Mouse (Mus musculus): ENCODE results near the gene D930048N14Rik. TPM values are rescaled to one million over a fixed set of nuclear protein-coding genes. Genes with fewer than 3 reads are reported as not detected.
"Not testable (repeated sequence)": the region's sequence is repeated elsewhere in the genome, so short reads cannot be mapped to it uniquely, and the experiment has no call there.

The D930048N14Rik gene
- 3.1 and 3.5 TPM in 2 replicates for polyA plus RNA-seq (2015; fragmentation: Nextera tagmentation; extraction: Ambion mirVana)

GRCm38 (mm10) chr11:51650691-51651515, at the start of gene D930048N14Rik, which contains the start of gene N4bp3:
Gene D930048N14Rik, plus strand, starts transcription at chr11:51650954.
Gene N4bp3, minus strand, starts transcription at chr11:51650842.
- ATAC-seq (ENCODE audit: low FRiP score, low read depth): peak; percentile 62; the same call in 1 of the 2 replicates
- Histone ChIP-seq H3K4me3 (peak within 1 kb of the TSS; percentile 68), H3K4me2 (replicated peaks) (peak within 1 kb of the TSS; percentile 96), H3K36me3 (peaks cover under 1% of the 10 kb centered on the region; the same call in 1 of the 2 replicates), H3K27me3 (no peaks in the 10 kb centered on the region), H3K9ac (peak within 1 kb of the TSS; percentile 82), H3K9me3 (no peaks in the 10 kb centered on the region), H3K27ac (peak within 1 kb of the TSS; percentile 75), H3K4me1 (peaks cover 33% of the 10 kb centered on the region)
- under 1% methylated on average over 58 of the region's 70 CpGs for WGBS

- Histone ChIP-seq H3K4me2 (replicated peaks) (0 out of 2 replicates have a peak overlapping the region, but pooled peaks have one; percentile 16), H3K9ac (peak overlapping the region; percentile 35; the same call in 1 of the 2 replicates), H3K27ac (no peak overlapping the region), H3K4me3 (no peak overlapping the region; the same call in 1 of the 2 replicates), H3K36me3 (peaks cover 85% of the 10 kb centered on the region), H3K27me3 (no peaks in the 10 kb centered on the region), H3K4me1 (peaks cover 46% of the 10 kb centered on the region), H3K9me3 (no peaks in the 10 kb centered on the region)
- ATAC-seq (ENCODE audit: low FRiP score, low read depth): no peak
- 93% methylated on average over 3 of the region's 3 CpGs for WGBS
Observed at GRCm38 (mm10) chr11:51602253-51602652, 48.5 kb upstream of the D930048N14Rik start.

- no peaks in the 10 kb centered on the region for H3K9me3 ChIP-seq
- no peaks in the 10 kb centered on the region for H3K27me3 ChIP-seq
- peak overlapping the region; percentile 100 for H3K9ac ChIP-seq
- peaks cover 51% of the 10 kb centered on the region for H3K4me1 ChIP-seq
- H3K36me3 ChIP-seq: peaks cover 49% of the 10 kb centered on the region
- H3K4me2 ChIP-seq (replicated peaks): peak overlapping the region; percentile 93
- WGBS: under 1% methylated on average over 76 of the region's 81 CpGs
- peak; percentile 76 for ATAC-seq (ENCODE audit: low FRiP score, low read depth)
- H3K27ac ChIP-seq: peak overlapping the region; percentile 94
- H3K4me3 ChIP-seq: peak overlapping the region; percentile 95
Observed at GRCm38 (mm10) chr11:51605602-51606446, 44.9 kb upstream of the D930048N14Rik start.

GRCm38 (mm10) chr11:51606447-51607095, 44.2 kb upstream of the D930048N14Rik start, which contains the start of gene Hnrnpab:
Gene Hnrnpab, minus strand, starts transcription at chr11:51606847.
- Histone ChIP-seq H3K4me1 (peaks cover 44% of the 10 kb centered on the region), H3K9ac (peak within 1 kb of the TSS; percentile 100), H3K27ac (peak within 1 kb of the TSS; percentile 94), H3K4me3 (peak within 1 kb of the TSS; percentile 95), H3K27me3 (no peaks in the 10 kb centered on the region), H3K36me3 (peaks cover 42% of the 10 kb centered on the region), H3K4me2 (replicated peaks) (peak within 1 kb of the TSS; percentile 93), H3K9me3 (no peaks in the 10 kb centered on the region)
- under 1% methylated on average over 91 of the region's 91 CpGs for WGBS
- ATAC-seq (ENCODE audit: low FRiP score, low read depth): peak; percentile 93

GRCm38 (mm10) chr11:51607096-51607738, 43.5 kb upstream of the D930048N14Rik start:
- Histone ChIP-seq H3K9me3 (no peaks in the 10 kb centered on the region), H3K4me2 (replicated peaks) (peak overlapping the region; percentile 93), H3K4me1 (peaks cover 37% of the 10 kb centered on the region), H3K27ac (peak overlapping the region; percentile 94), H3K36me3 (peaks cover 35% of the 10 kb centered on the region), H3K27me3 (no peaks in the 10 kb centered on the region), H3K4me3 (peak overlapping the region; percentile 95), H3K9ac (peak overlapping the region; percentile 100)
- ATAC-seq (ENCODE audit: low FRiP score, low read depth): peak; percentile 37; the same call in 1 of the 2 replicates
- WGBS: 7% methylated on average over 15 of the region's 15 CpGs

- Histone ChIP-seq H3K9me3 (no peaks in the 10 kb centered on the region), H3K4me1 (peaks cover 17% of the 10 kb centered on the region), H3K27me3 (no peaks in the 10 kb centered on the region), H3K36me3 (peaks cover 14% of the 10 kb centered on the region), H3K9ac (no peak overlapping the region), H3K27ac (no peak overlapping the region), H3K4me2 (replicated peaks) (no peak overlapping the region), H3K4me3 (no peak overlapping the region)
- no peak for ATAC-seq (ENCODE audit: low FRiP score, low read depth)
- 86% methylated on average over 3 of the region's 3 CpGs for WGBS
Observed at GRCm38 (mm10) chr11:51609266-51609909, 41.4 kb upstream of the D930048N14Rik start.

GRCm38 (mm10) chr11:51609940-51610339, 40.8 kb upstream of the D930048N14Rik start:
- not testable (repeated sequence) for H3K36me3 ChIP-seq; H3K9me3 ChIP-seq; H3K4me3 ChIP-seq; ATAC-seq (ENCODE audit: low FRiP score, low read depth); H3K9ac ChIP-seq; H3K27me3 ChIP-seq; H3K4me2 ChIP-seq (replicated peaks); H3K27ac ChIP-seq
- WGBS: 85% methylated on average over 5 of the region's 5 CpGs
- peaks cover 13% of the 10 kb centered on the region for H3K4me1 ChIP-seq

- ATAC-seq (ENCODE audit: low FRiP score, low read depth): no peak
- Histone ChIP-seq H3K4me1 (peaks cover 14% of the 10 kb centered on the region), H3K4me3 (no peak overlapping the region), H3K9me3 (no peaks in the 10 kb centered on the region), H3K9ac (0 out of 2 replicates have a peak overlapping the region, but pooled peaks have one; percentile 1), H3K36me3 (no peaks in the 10 kb centered on the region), H3K4me2 (replicated peaks) (no peak overlapping the region), H3K27ac (no peak overlapping the region), H3K27me3 (no peaks in the 10 kb centered on the region)
- WGBS: 83% methylated on average over 8 of the region's 8 CpGs
Observed at GRCm38 (mm10) chr11:51614256-51614655, 36.5 kb upstream of the D930048N14Rik start.

- H3K27ac ChIP-seq: peak overlapping the region; percentile 83; the same call in 1 of the 2 replicates
- peak overlapping the region; percentile 76 for H3K9ac ChIP-seq
- no peaks in the 10 kb centered on the region for H3K9me3 ChIP-seq
- peak overlapping the region; percentile 46 for H3K4me3 ChIP-seq
- peaks cover 16% of the 10 kb centered on the region for H3K4me1 ChIP-seq
- 34% methylated on average over 7 of the region's 7 CpGs for WGBS
- H3K4me2 ChIP-seq (replicated peaks): peak overlapping the region; percentile 76
- ATAC-seq (ENCODE audit: low FRiP score, low read depth): no peak
- no peaks in the 10 kb centered on the region for H3K36me3 ChIP-seq
- H3K27me3 ChIP-seq: no peaks in the 10 kb centered on the region
Observed at GRCm38 (mm10) chr11:51615129-51615528, 35.6 kb upstream of the D930048N14Rik start.

- H3K4me3 ChIP-seq: peak overlapping the region; percentile 46
- 5% methylated on average over 14 of the region's 14 CpGs for WGBS
Observed at GRCm38 (mm10) chr11:51615601-51616000, 35.2 kb upstream of the D930048N14Rik start.

More at GRCm38 (mm10) chr11:51615601-51616000, 35.2 kb upstream of the D930048N14Rik start:
- Histone ChIP-seq H3K9me3 (no peaks in the 10 kb centered on the region), H3K27ac (peak overlapping the region; percentile 83), H3K4me2 (replicated peaks) (peak overlapping the region; percentile 76), H3K4me1 (peaks cover 20% of the 10 kb centered on the region), H3K36me3 (no peaks in the 10 kb centered on the region), H3K9ac (peak overlapping the region; percentile 76), H3K27me3 (no peaks in the 10 kb centered on the region)
- peak; percentile 57 for ATAC-seq (ENCODE audit: low FRiP score, low read depth)

Measured in limb, embryonic 13.5 days (tissue).